In the genomic region with DNA sequence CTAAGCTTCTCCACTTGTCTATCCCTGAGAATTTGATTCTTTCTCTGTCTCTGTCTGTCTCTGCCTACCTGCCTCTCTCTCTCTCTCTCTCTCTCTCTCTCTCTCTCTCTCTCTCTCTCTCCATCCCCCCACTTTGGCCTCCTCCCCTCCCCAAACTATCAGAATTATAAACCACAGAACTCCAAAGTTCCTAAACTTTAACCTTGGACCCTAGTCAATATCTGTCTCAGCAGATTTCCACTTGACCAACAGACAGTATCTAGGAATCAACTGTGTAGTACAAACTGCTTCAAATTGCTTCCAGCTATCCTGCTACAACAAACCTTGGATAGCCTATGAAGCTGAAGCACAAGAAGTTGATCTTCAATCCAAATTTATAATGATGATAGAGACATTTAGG, we compare ENCODE assay signal across 24 mouse cellular contexts. TPM values are rescaled to one million over a fixed set of nuclear protein-coding genes. Genes with fewer than 3 reads are reported as not detected.
"Had no signal": no experiment of that assay in that cellular context is flagged by ENCODE, and none has a peak within 500 bp of the region (broad histone marks: within the 10 kb centered on the region; RNA-seq: fewer than 3 reads in every experiment).

No protein-coding gene starts in this region.

- ATAC-seq: midbrain, embryonic 16.5 days had no signal

- H3K27ac ChIP-seq: midbrain, embryonic 10.5 days; midbrain, embryonic 12.5 days; neural tube, embryonic 13.5 days; neural tube, embryonic 15.5 days had no signal

- H3K4me1 ChIP-seq: midbrain, embryonic 10.5 days; midbrain, embryonic 12.5 days; neural tube, embryonic 13.5 days; neural tube, embryonic 15.5 days had no signal

- H3K36me3 ChIP-seq: midbrain, embryonic 10.5 days; midbrain, embryonic 12.5 days; neural tube, embryonic 13.5 days; neural tube, embryonic 15.5 days had no signal

- H3K9ac ChIP-seq: lung, embryonic 14.5 days; midbrain, embryonic 12.5 days; neural tube, embryonic 13.5 days; neural tube, embryonic 15.5 days had no signal

- DNase-seq: lung, adult 18-20 months; lung, embryonic 14.5 days; lung, postnatal 10 days; lung, postnatal 4 days; midbrain, embryonic 14.5 days; retina, postnatal 1 day; right cerebral cortex, adult 18-20 months; right cerebral cortex, postnatal 25 days; right cerebral cortex, postnatal 4 days; spleen, adult 18-20 months; thymus, adult 18-20 months; thymus, postnatal 14 days; thymus, postnatal 36 days had no signal

- H3K4me2 ChIP-seq: lung, embryonic 14.5 days; midbrain, embryonic 12.5 days; neural tube, embryonic 13.5 days; neural tube, embryonic 15.5 days had no signal

- H3K4me3 ChIP-seq: midbrain, embryonic 10.5 days; midbrain, embryonic 12.5 days; myocyte; neural tube, embryonic 13.5 days; neural tube, embryonic 15.5 days had no signal

- H3K27me3 ChIP-seq: midbrain, embryonic 12.5 days; neural tube, embryonic 13.5 days; neural tube, embryonic 15.5 days had no signal

RNA-seq across cellular contexts. Expression of gene Slc22a29, which starts 10.2 kb away (rescaled TPM):
- total RNA-seq: megakaryocyte, adult 5-6 weeks; megakaryocyte-erythroid progenitor cell, adult 5-6 weeks had no signal
- polyA plus RNA-seq: lung, embryonic 14.5 days; midbrain, embryonic 10.5 days; midbrain, embryonic 16.5 days; myocyte; neural tube, embryonic 11.5 days; neural tube, embryonic 13.5 days; neural tube, embryonic 15.5 days; small intestine, adult 2 months; thymus, postnatal 0 days had no signal
